Mouse (Mus musculus): ENCODE results near the gene Txk. TPM values are rescaled to one million over a fixed set of nuclear protein-coding genes. Genes with fewer than 3 reads are reported as not detected.

Txk gene
- polyA plus RNA-seq, 1 experiment from 2014 or later = 0.03 TPM

DNA sequence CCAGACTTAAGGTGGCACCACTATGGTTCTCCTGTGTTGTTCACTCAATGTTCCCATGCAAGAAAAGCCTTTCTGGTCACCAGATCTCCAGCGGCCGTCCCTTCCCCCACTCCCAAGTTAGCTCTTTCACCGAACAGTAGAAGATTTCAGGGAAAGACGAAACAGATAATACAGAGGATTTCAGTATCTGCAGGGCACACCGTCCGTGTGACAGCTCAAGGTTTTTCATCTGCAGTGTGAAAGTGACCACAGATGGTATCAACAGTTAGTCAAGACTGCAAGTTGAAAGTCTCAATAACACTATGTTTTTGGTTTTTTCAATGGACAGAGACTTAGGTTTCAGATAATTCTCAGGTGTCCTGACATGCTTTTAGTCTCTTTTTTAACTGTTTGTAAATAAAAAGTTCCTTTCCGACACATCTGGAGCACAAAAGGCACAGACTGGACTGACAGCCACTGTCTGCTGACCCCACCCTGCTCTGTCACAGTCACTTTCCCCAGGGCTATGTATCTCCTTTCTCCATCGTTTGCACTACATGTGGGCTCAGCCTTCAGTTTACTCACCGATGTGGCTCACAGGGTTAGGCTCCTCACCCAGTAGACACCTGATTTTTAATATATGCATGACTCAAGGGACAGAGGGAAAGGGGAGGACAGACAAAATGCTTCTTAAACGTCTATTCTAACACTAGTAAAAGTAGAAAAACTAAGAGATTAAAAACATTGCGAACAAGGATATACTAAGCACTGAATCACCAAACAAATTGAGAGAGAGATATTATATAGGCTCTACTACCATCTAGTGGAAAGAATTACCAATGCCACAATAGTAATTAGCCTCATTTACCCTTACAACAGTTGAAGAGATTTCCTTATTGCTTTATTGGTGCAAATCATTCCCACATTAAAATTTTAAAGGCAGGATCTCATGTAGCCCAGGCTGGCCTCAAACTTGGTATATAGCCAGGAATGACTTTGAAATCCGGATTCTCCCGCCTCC is 6.6 kb upstream of the Txk start:
- ATAC-seq (ENCODE audit: insufficient number of reproducible peaks, low FRiP score, low TSS enrichment, low read depth) = no peak
- Histone ChIP-seq H3K9ac (ENCODE audit: low read length) (no peak overlapping the region), H3K27ac (replicated peaks; ENCODE audit: low read depth, low read length) (no peak overlapping the region), H3K4me2 (ENCODE audit: low read depth, severe bottlenecking) (no peak overlapping the region), H3K9me3 (ENCODE audit: control insufficient read depth, low read length) (no peaks in the 10 kb centered on the region), H3K4me1 (ENCODE audit: control insufficient read depth, insufficient read depth, low read length) (no peaks in the 10 kb centered on the region), H3K36me3 (ENCODE audit: control insufficient read depth, insufficient read depth, low read length) (no peaks in the 10 kb centered on the region), H3K4me3 (ENCODE audit: low read depth, low read length) (no peak overlapping the region), H3K27me3 (ENCODE audit: control insufficient read depth, insufficient read depth, low read length) (no peaks in the 10 kb centered on the region)
- 76% methylated on average over 13 of the region's 13 CpGs for WGBS
- DNase-seq (ENCODE audit: low spot score) = no peak

DNA sequence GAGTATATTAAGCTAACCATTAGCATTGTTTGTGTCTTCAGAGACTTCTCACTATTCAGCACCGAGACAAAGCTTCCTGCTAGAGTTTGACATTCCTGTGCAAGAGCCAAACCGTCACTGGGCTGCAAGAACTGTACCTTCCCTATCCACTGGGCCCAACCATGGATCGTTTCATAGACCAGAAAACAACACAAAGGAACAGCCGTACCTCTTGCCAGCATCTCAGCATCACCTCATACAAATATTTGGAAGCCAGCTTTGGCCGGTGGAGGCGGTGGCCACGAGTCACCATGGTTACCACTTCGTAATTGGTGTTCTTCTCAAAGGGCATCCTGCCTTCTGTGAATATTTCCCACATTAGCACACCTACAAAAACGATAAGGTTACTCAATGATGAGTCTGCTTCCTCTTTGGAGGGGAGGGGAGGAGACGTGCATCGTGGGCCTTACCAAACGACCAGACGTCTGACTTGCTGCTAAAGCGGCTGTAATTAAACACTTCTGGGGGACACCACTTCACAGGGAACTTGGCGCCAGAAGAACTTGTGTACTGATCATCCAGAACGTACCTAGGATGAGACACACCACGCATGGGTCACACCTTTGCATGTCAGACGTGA is 4.7 kb upstream of the Txk start:
- H3K4me2 ChIP-seq (ENCODE audit: low read depth, severe bottlenecking) = no peak overlapping the region
- 81% methylated on average over 18 of the region's 18 CpGs for WGBS
- no peak overlapping the region for H3K4me3 ChIP-seq (ENCODE audit: low read depth, low read length)
- DNase-seq (ENCODE audit: low spot score) = no peak
- no peaks in the 10 kb centered on the region for H3K36me3 ChIP-seq (ENCODE audit: control insufficient read depth, insufficient read depth, low read length)
- no peak overlapping the region for H3K27ac ChIP-seq (replicated peaks; ENCODE audit: low read depth, low read length)
- H3K27me3 ChIP-seq (ENCODE audit: control insufficient read depth, insufficient read depth, low read length) = no peaks in the 10 kb centered on the region
- H3K9me3 ChIP-seq (ENCODE audit: control insufficient read depth, low read length) = no peaks in the 10 kb centered on the region
- no peak for ATAC-seq (ENCODE audit: insufficient number of reproducible peaks, low FRiP score, low TSS enrichment, low read depth)
- no peak overlapping the region for H3K9ac ChIP-seq (ENCODE audit: low read length)
- no peaks in the 10 kb centered on the region for H3K4me1 ChIP-seq (ENCODE audit: control insufficient read depth, insufficient read depth, low read length)

DNA sequence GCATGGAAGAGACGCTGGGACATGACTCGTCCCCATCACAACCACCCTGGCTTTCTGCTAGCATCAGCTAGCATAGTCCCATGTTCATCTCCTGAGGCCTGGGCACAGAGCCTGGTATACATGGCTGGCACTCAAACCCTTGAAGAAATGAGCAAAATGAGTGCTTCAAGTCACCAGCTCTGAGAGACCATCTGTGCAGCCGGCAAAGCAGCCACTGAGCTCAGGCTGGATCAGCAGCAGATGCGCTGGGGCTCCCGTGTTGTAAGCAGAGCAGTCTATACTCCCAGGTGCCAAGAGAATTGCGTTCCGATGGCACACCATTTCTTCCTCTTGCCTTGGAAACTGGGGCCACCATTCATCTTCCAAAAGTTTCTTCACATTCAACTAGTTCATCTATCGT is 3.4 kb upstream of the Txk start:
- H3K4me1 ChIP-seq (ENCODE audit: control insufficient read depth, insufficient read depth, low read length) = no peaks in the 10 kb centered on the region
- H3K4me2 ChIP-seq (ENCODE audit: low read depth, severe bottlenecking) = no peak overlapping the region
- ATAC-seq (ENCODE audit: insufficient number of reproducible peaks, low FRiP score, low TSS enrichment, low read depth) = no peak
- WGBS = 88% methylated on average over 8 of the region's 8 CpGs
- DNase-seq (ENCODE audit: low spot score) = no peak
- no peak overlapping the region for H3K4me3 ChIP-seq (ENCODE audit: low read depth, low read length)
- no peaks in the 10 kb centered on the region for H3K27me3 ChIP-seq (ENCODE audit: control insufficient read depth, insufficient read depth, low read length)
- no peak overlapping the region for H3K9ac ChIP-seq (ENCODE audit: low read length)
- no peak overlapping the region for H3K27ac ChIP-seq (replicated peaks; ENCODE audit: low read depth, low read length)
- no peaks in the 10 kb centered on the region for H3K9me3 ChIP-seq (ENCODE audit: control insufficient read depth, low read length)
- H3K36me3 ChIP-seq (ENCODE audit: control insufficient read depth, insufficient read depth, low read length) = no peaks in the 10 kb centered on the region

DNA sequence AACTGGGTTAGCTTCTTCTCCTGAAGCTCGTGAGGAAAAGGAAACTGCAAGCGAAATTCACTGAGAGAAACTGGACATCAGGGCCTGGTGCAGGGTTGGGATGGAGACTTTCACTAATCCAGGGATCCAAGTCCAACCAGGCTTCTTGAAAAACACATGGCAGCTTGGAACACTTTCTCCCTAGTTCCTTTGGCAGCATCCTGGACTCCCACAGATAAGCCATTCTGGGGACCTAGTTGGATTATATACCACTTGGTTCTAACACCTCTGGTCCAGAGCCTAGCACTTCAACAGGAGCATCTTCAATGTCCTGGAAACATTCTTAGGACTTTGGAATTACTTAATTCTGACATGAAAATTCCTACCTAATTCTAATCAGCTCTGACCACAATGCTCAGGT is 2.5 kb upstream of the Txk start:
- no peak for ATAC-seq (ENCODE audit: insufficient number of reproducible peaks, low FRiP score, low TSS enrichment, low read depth)
- Histone ChIP-seq H3K9ac (ENCODE audit: low read length) (no peak overlapping the region), H3K36me3 (ENCODE audit: control insufficient read depth, insufficient read depth, low read length) (no peaks in the 10 kb centered on the region), H3K4me2 (ENCODE audit: low read depth, severe bottlenecking) (no peak overlapping the region), H3K27me3 (ENCODE audit: control insufficient read depth, insufficient read depth, low read length) (no peaks in the 10 kb centered on the region), H3K4me3 (ENCODE audit: low read depth, low read length) (no peak overlapping the region), H3K27ac (replicated peaks; ENCODE audit: low read depth, low read length) (no peak overlapping the region), H3K9me3 (ENCODE audit: control insufficient read depth, low read length) (no peaks in the 10 kb centered on the region), H3K4me1 (ENCODE audit: control insufficient read depth, insufficient read depth, low read length) (no peaks in the 10 kb centered on the region)
- WGBS = 88% methylated on average over 2 of the region's 2 CpGs
- DNase-seq (ENCODE audit: low spot score) = no peak

DNA sequence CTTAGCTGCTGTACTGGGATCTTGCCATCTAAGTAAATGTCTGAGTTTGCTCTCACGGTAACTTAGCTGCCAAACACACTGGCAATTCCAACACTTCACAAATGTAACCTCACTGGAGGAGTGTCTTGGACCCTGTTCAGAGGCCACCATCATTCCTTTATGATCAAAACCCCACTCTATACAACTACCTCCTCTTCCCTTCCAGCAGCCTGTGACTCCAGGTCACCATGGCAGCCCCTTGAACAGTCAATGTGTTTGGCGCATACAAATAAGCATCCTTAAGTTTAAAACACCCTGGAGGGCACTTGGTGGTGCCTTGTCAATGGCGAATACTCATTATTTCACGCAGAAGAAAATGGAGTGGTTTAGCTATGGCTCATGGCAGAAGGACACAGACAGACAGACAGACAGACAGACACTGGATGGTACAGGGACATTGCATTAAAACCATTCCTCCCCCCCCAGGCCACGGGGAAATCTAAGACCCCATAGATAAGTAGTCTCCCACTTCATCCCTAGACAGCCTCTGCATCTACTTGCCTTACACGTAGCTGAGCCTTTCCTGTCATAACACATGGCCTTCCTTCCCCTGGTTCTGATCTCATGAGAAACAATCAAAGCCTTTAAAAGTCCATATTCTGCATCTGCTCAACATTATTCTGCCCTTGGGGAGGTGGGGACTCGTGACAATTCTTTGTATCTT is 1.4 kb downstream of the Txk start:
- H3K9ac ChIP-seq (ENCODE audit: low read length) = no peak overlapping the region
- H3K4me2 ChIP-seq (ENCODE audit: low read depth, severe bottlenecking) = no peak overlapping the region
- H3K27me3 ChIP-seq (ENCODE audit: control insufficient read depth, insufficient read depth, low read length) = no peaks in the 10 kb centered on the region
- H3K4me3 ChIP-seq (ENCODE audit: low read depth, low read length) = no peak overlapping the region
- no peaks in the 10 kb centered on the region for H3K4me1 ChIP-seq (ENCODE audit: control insufficient read depth, insufficient read depth, low read length)
- no peak overlapping the region for H3K27ac ChIP-seq (replicated peaks; ENCODE audit: low read depth, low read length)
- WGBS = 91% methylated on average over 7 of the region's 7 CpGs
- DNase-seq (ENCODE audit: low spot score) (no peak), ATAC-seq (ENCODE audit: insufficient number of reproducible peaks, low FRiP score, low TSS enrichment, low read depth) (no peak)
- H3K9me3 ChIP-seq (ENCODE audit: control insufficient read depth, low read length) = no peaks in the 10 kb centered on the region
- no peaks in the 10 kb centered on the region for H3K36me3 ChIP-seq (ENCODE audit: control insufficient read depth, insufficient read depth, low read length)

DNA sequence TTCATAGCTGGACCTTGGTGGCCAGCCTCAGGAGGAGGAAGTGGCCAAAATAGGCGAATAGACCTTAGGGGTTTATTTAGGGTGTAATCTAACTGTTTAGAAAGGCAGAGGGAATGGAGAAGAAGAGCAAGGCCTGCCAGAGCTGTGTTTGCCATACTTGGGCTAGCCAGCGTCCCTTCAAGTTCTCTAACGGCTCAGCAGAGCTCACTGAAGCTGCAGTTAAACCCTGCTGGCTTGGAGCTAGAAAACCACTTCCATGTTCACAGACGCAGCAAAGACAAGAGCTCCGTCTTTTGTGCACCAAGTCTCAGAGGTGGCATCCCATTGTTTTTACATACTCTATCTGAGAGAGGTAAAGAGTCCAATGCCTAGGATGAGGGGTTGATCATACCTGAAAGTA is 2.4 kb downstream of the Txk start:
- 78% methylated on average over 5 of the region's 5 CpGs for WGBS
- Histone ChIP-seq H3K27ac (replicated peaks; ENCODE audit: low read depth, low read length) (no peak overlapping the region), H3K9ac (ENCODE audit: low read length) (no peak overlapping the region), H3K4me1 (ENCODE audit: control insufficient read depth, insufficient read depth, low read length) (no peaks in the 10 kb centered on the region), H3K4me2 (ENCODE audit: low read depth, severe bottlenecking) (no peak overlapping the region), H3K9me3 (ENCODE audit: control insufficient read depth, low read length) (no peaks in the 10 kb centered on the region), H3K27me3 (ENCODE audit: control insufficient read depth, insufficient read depth, low read length) (no peaks in the 10 kb centered on the region), H3K4me3 (ENCODE audit: low read depth, low read length) (no peak overlapping the region), H3K36me3 (ENCODE audit: control insufficient read depth, insufficient read depth, low read length) (no peaks in the 10 kb centered on the region)
- DNase-seq (ENCODE audit: low spot score) (no peak), ATAC-seq (ENCODE audit: insufficient number of reproducible peaks, low FRiP score, low TSS enrichment, low read depth) (no peak)

DNA sequence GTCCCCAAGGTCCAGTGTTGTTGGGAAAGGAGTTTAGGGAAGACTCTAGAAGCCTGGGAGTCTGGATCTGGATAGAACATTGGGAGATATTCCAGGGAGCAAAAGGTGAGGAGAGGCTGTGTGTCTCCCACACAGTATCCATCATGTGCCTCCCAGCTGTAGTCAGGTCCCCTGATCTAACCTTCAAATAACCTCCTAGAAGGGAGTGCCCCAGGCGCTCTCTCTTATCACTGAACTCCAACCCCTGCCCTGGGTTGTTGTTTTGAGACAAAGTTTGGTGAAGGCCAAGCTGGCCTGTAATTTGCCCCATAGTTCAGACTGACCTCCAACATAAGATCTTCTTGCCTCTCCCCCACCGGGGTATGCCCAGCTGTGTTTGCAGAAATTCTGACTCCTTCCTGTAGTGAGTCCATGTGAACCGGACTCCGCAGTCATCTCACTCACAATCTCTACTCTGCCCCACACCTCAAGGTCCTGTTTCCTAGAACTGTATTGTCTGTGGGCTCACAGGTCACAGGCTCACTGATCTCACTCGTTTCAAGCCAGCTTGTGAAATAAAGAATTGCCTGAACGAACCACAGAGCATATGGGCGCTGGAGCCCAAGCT is 3.8 kb downstream of the Txk start:
- Histone ChIP-seq H3K9ac (ENCODE audit: low read length) (no peak overlapping the region), H3K4me3 (ENCODE audit: low read depth, low read length) (no peak overlapping the region), H3K27ac (replicated peaks; ENCODE audit: low read depth, low read length) (no peak overlapping the region), H3K4me1 (ENCODE audit: control insufficient read depth, insufficient read depth, low read length) (no peaks in the 10 kb centered on the region), H3K9me3 (ENCODE audit: control insufficient read depth, low read length) (no peaks in the 10 kb centered on the region), H3K27me3 (ENCODE audit: control insufficient read depth, insufficient read depth, low read length) (no peaks in the 10 kb centered on the region), H3K4me2 (ENCODE audit: low read depth, severe bottlenecking) (no peak overlapping the region), H3K36me3 (ENCODE audit: control insufficient read depth, insufficient read depth, low read length) (no peaks in the 10 kb centered on the region)
- ATAC-seq (ENCODE audit: insufficient number of reproducible peaks, low FRiP score, low TSS enrichment, low read depth) (no peak), DNase-seq (ENCODE audit: low spot score) (no peak)
- 78% methylated on average over 7 of the region's 7 CpGs for WGBS

DNA sequence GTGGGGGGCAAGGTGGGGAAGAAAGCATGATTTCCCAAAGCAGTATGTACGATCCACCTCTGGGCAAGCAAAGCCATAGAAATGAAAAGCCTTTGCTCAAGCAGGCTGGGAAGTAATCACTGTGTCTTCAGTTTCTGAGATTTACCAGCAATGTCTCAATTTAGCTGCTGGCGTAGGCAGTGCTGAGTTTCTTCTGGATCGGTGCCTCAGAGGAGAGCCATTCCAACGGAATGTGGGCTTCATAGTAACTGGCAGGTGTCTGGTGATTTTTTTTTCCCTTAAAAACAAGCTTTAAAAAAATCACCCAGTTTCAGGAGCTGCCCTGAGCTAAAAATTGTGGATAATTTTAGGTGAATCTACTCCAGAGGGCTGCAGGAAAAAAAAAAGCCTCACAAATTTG is 5.2 kb downstream of the Txk start:
- no peak for DNase-seq (ENCODE audit: low spot score)
- WGBS = 90% methylated on average over 4 of the region's 4 CpGs
- Histone ChIP-seq H3K4me2 (ENCODE audit: low read depth, severe bottlenecking) (no peak overlapping the region), H3K9ac (ENCODE audit: low read length) (no peak overlapping the region), H3K36me3 (ENCODE audit: control insufficient read depth, insufficient read depth, low read length) (no peaks in the 10 kb centered on the region), H3K4me1 (ENCODE audit: control insufficient read depth, insufficient read depth, low read length) (no peaks in the 10 kb centered on the region), H3K4me3 (ENCODE audit: low read depth, low read length) (no peak overlapping the region), H3K27me3 (ENCODE audit: control insufficient read depth, insufficient read depth, low read length) (no peaks in the 10 kb centered on the region), H3K27ac (replicated peaks; ENCODE audit: low read depth, low read length) (no peak overlapping the region), H3K9me3 (ENCODE audit: control insufficient read depth, low read length) (no peaks in the 10 kb centered on the region)
- no peak for ATAC-seq (ENCODE audit: insufficient number of reproducible peaks, low FRiP score, low TSS enrichment, low read depth)
